Mouse (Mus musculus) thymus, adult 2 months (tissue): Measurements from ENCODE around the gene Gm20538. TPM values are rescaled to one million over a fixed set of nuclear protein-coding genes. Genes with fewer than 3 reads are reported as not detected.

Experiments used
- DNase-seq: peaks from one replicate; pipeline ENCODE4 v3.0.0; 2021
- H3K27ac ChIP-seq: fragments of 200-500 bp; 2 replicates; pipeline ENCODE4 v1.5.1; 2012; ENCODE audit warnings: low read length, control low read depth; ENCODE audit not compliant: control insufficient read depth, insufficient read depth
- H3K27me3 ChIP-seq: fragments of 200-500 bp; 2 replicates; pipeline ENCODE4 v1.6.1; 2012; ENCODE audit warnings: mild to moderate bottlenecking, low read length, moderate library complexity, mixed read lengths; ENCODE audit not compliant: control insufficient read depth, insufficient read depth
- H3K36me3 ChIP-seq: fragments of 200-500 bp; 2 replicates; pipeline ENCODE4 v1.6.1; 2012; ENCODE audit warnings: mild to moderate bottlenecking, low read length, moderate library complexity; ENCODE audit not compliant: control insufficient read depth, insufficient read depth
- H3K4me1 ChIP-seq: fragments of 200-500 bp; replicated peaks from 2 replicates; pipeline ENCODE4 v1.6.1; 2012; ENCODE audit warnings: low read length; ENCODE audit not compliant: control insufficient read depth, insufficient read depth
- H3K4me3 ChIP-seq: fragments of 200-500 bp; 2 replicates; pipeline ENCODE4 v1.5.1; 2012; ENCODE audit warnings: mild to moderate bottlenecking, low read length, control low read depth, moderate library complexity; ENCODE audit not compliant: control insufficient read depth, insufficient read depth
- CTCF ChIP-seq: fragments of 200-500 bp; IDR thresholded peaks from 2 replicates; pipeline ENCODE4 v1.5.1; 2012; ENCODE audit warnings: mild to moderate bottlenecking, control low read depth, low read length, moderate library complexity, borderline replicate concordance; ENCODE audit not compliant: control insufficient read depth, poor library complexity, insufficient read depth; ENCODE audit errors: extremely low read depth
- POLR2A ChIP-seq: fragments of 200-500 bp; IDR thresholded peaks from 2 replicates; pipeline ENCODE4 v1.6.1; 2012; ENCODE audit warnings: mild to moderate bottlenecking, low read length, control low read depth, moderate library complexity; ENCODE audit not compliant: control insufficient read depth, poor library complexity, insufficient read depth; ENCODE audit errors: extremely low read depth
- WGBS: fragments of 180-500 bp; shearing (Covaris S2); methylation state at CpG from one replicate; pipeline ENCODE4 v1.1.7; 2018; 5-methylcytosine and 5-hydroxymethylcytosine counted together
- polyA plus RNA-seq: library from polyadenylated mRNA; depleted of rRNA; stranded (reverse); fragments of >200 nt; gene quantifications from 2 replicates; pipeline ENCODE4 v1.2.3, GENCODE M21; 2012

The Gm20538 gene
- polyA plus RNA-seq, 1 experiment = 6.6 TPM

DNA sequence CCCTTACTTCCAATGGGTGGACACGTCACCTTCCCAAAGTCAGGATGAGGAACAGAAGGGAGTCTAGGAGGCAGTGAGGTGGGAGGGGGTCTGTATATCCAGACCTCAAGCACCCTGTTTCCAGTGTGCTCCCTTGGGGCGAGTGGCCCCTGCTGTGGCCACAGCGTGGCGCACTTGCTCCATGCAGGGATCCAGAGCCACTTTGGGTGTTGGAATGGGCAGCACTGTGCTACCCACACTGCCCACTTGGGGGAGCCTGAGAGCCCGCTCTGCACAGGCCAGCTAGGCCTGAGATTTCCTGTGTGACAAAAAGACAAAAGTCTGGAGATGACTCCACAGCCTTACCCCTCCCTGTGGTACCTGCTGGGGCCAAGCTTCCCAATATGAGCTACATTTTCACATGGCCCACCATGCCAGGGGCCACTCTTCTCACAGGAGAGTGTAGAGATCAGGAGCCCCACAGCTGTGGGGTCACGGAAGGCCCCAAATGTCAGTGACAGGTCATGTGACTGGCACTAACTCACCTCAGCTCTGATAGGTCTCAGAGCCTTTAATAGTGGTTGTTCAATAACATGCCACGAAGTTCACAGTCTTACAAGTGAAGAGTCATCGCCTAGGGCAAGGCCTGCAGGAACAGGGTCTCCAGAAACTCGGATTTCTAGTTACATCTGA is 30.1 kb upstream of the Gm20538 start:
- Histone ChIP-seq H3K27me3 (no peaks in the 10 kb centered on the region), H3K36me3 (no peaks in the 10 kb centered on the region), H3K4me3 (no peak overlapping the region), H3K27ac (no peak overlapping the region), H3K4me1 (peaks cover 6% of the 10 kb centered on the region)
- peak; percentile 92 for DNase-seq
- 41% methylated on average over 9 of the region's 9 CpGs for WGBS
- TF ChIP-seq POLR2A = no peak
- TF ChIP-seq CTCF = peak; percentile 99

DNA sequence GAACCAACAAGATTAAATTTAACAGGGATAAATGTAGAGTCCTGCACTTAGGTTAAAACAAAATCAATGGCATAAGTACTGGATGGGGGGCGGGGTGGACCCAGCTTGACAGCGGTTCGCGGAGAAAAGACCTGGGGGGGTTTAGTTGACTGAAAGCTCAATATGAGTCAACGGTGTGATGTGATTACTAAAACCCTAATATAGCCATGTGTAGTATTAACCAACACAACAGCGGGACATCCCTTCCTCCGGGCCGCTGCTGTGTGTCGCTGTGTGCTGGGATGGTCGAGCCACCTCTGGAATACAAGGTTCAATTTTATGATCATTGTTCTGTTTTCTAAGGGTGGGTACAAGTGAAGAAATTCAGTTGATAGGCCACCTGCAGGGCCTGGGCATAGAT is 29.5 kb upstream of the Gm20538 start:
- no peaks in the 10 kb centered on the region for H3K27me3 ChIP-seq
- TF ChIP-seq POLR2A (no peak), CTCF (no peak)
- WGBS = 91% methylated on average over 10 of the region's 10 CpGs
- no peaks in the 10 kb centered on the region for H3K36me3 ChIP-seq
- DNase-seq = no peak
- H3K27ac ChIP-seq = no peak overlapping the region
- peaks cover 6% of the 10 kb centered on the region for H3K4me1 ChIP-seq
- no peak overlapping the region for H3K4me3 ChIP-seq

- TF ChIP-seq POLR2A (no peak), CTCF (no peak)
- DNase-seq = peak; percentile 16
- WGBS = 13% methylated on average over 1 of the region's 1 CpGs
- H3K4me3 ChIP-seq = no peak overlapping the region
- H3K4me1 ChIP-seq = peaks cover 6% of the 10 kb centered on the region
- no peaks in the 10 kb centered on the region for H3K27me3 ChIP-seq
- H3K27ac ChIP-seq = no peak overlapping the region
- peaks cover 3% of the 10 kb centered on the region; the same call in 1 of the 2 replicates for H3K36me3 ChIP-seq
Observed at GRCm38 (mm10) chr19:44578038-44578437, 25.4 kb upstream of the Gm20538 start.

GRCm38 (mm10) chr19:44576275-44576674 is 23.6 kb upstream of the Gm20538 start:
- 95% methylated on average over 7 of the region's 7 CpGs for WGBS
- TF ChIP-seq POLR2A = no peak
- TF ChIP-seq CTCF = no peak
- Histone ChIP-seq H3K27ac (no peak overlapping the region), H3K36me3 (peaks cover 21% of the 10 kb centered on the region), H3K4me3 (no peak overlapping the region), H3K27me3 (no peaks in the 10 kb centered on the region), H3K4me1 (peaks cover 4% of the 10 kb centered on the region)
- no peak for DNase-seq

DNA sequence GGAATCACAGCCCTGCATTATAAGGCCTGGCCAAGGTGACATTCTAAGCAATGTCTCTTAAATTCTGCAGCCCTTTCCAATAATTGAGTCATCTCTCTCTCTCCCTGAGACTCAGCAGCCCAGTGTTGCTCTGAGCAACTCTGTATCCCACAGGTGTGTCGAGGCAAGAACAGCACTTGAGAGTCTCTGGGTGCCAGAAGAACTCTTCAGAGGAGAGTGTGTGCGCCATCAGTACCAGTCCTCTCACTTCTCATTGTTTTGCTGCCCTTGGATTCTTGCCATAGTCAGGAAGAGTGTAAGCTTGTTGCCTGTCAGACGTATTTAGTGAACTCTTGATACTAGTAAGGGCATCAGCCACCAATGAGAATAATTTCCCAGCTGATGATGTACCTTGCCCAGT is 15.1 kb upstream of the Gm20538 start:
- TF ChIP-seq CTCF (no peak), POLR2A (no peak)
- H3K36me3 ChIP-seq = peaks cover 73% of the 10 kb centered on the region
- WGBS = 95% methylated on average over 3 of the region's 3 CpGs
- no peaks in the 10 kb centered on the region for H3K27me3 ChIP-seq
- DNase-seq = no peak
- no peak overlapping the region for H3K4me3 ChIP-seq
- no peak overlapping the region for H3K27ac ChIP-seq
- H3K4me1 ChIP-seq = peaks cover 9% of the 10 kb centered on the region

GRCm38 (mm10) chr19:44564006-44564405 is 11.4 kb upstream of the Gm20538 start:
- peaks cover 38% of the 10 kb centered on the region for H3K36me3 ChIP-seq
- H3K27ac ChIP-seq = no peak overlapping the region
- H3K4me1 ChIP-seq = peaks cover 9% of the 10 kb centered on the region
- no peaks in the 10 kb centered on the region for H3K27me3 ChIP-seq
- DNase-seq = no peak
- no peak overlapping the region for H3K4me3 ChIP-seq
- WGBS = 93% methylated on average over 14 of the region's 14 CpGs
- no peak for TF ChIP-seq POLR2A
- TF ChIP-seq CTCF = no peak
